Mouse (Mus musculus) forebrain, embryonic 11.5 days (tissue): ENCODE measurements around the gene Fbxo5. TPM values are rescaled to one million over a fixed set of nuclear protein-coding genes. Genes with fewer than 3 reads are reported as not detected.

Experiments
- ATAC-seq: fragments of 200-750 bp; cut with Nextera tagmentation; replicated peaks from 2 replicates; pipeline ENCODE4 v1.8.0; 2017; ENCODE audit warnings: moderate TSS enrichment; ENCODE audit not compliant: low FRiP score
- DNase-seq: peaks from one replicate; pipeline ENCODE4 v3.0.0-alpha.2; 2017; ENCODE audit warnings: low spot score
- H3K27ac ChIP-seq: fragments of 300-500 bp; sonication (generic); 2 replicates; pipeline ENCODE4 v1.5.1; 2014; ENCODE audit warnings: low read depth, low read length
- H3K27me3 ChIP-seq: fragments of 300-500 bp; sonication (generic); 2 replicates; pipeline ENCODE4 v1.6.1; 2014; ENCODE audit warnings: mild to moderate bottlenecking, low read length, mixed read lengths; ENCODE audit not compliant: control insufficient read depth, insufficient read depth
- H3K36me3 ChIP-seq: fragments of 300-500 bp; sonication (generic); 2 replicates; pipeline ENCODE4 v1.6.1; 2014; ENCODE audit warnings: mild to moderate bottlenecking, low read length, moderate library complexity, mixed read lengths; ENCODE audit not compliant: control insufficient read depth, insufficient read depth
- H3K4me1 ChIP-seq: fragments of 300-500 bp; sonication (generic); replicated peaks from 2 replicates; pipeline ENCODE4 v1.6.1; 2014; ENCODE audit warnings: low read length, mixed read lengths; ENCODE audit not compliant: control insufficient read depth, insufficient read depth
- H3K4me2 ChIP-seq: fragments of 300-500 bp; sonication (generic); 2 replicates; pipeline ENCODE4 v1.6.1; 2014; ENCODE audit warnings: low read depth, mild to moderate bottlenecking, low read length, moderate library complexity, mixed read lengths; ENCODE audit not compliant: severe bottlenecking
- H3K4me3 ChIP-seq: fragments of 300-500 bp; sonication (generic); 2 replicates; pipeline ENCODE4 v1.5.1; 2014; ENCODE audit warnings: low read depth, low read length
- H3K9ac ChIP-seq: fragments of 300-500 bp; sonication (generic); 2 replicates; pipeline ENCODE4 v1.6.1; 2014; ENCODE audit warnings: low read length
- H3K9me3 ChIP-seq: fragments of 300-500 bp; sonication (generic); 2 replicates; pipeline ENCODE4 v1.6.1; 2016; ENCODE audit warnings: low read length, mixed read lengths; ENCODE audit not compliant: control insufficient read depth
- WGBS: fragments of 180-500 bp; shearing (Covaris S2); extraction: QIAGEN DNeasy Blood & Tissue Kit; methylation state at CpG from one replicate; pipeline ENCODE4 v1.1.7; 2014; 5-methylcytosine and 5-hydroxymethylcytosine counted together
- polyA plus RNA-seq: library from polyadenylated mRNA; unstranded; fragments of >200 nt; fragmentation: Nextera tagmentation; extraction: Ambion mirVana; gene quantifications from 2 replicates; pipeline ENCODE4 v1.2.1, GENCODE M21; 2014

Fbxo5 gene
- polyA plus RNA-seq, 1 experiment from 2014 or later: 101 TPM

GRCm38 (mm10) chr10:5818772-5819171 lies 13.4 kb upstream of the Fbxo5 start:
- no peak for DNase-seq
- H3K9ac ChIP-seq: no peak overlapping the region
- ATAC-seq: no peak
- no peaks in the 10 kb centered on the region for H3K27me3 ChIP-seq
- WGBS: 95% methylated on average over 3 of the region's 3 CpGs
- H3K4me3 ChIP-seq: no peak overlapping the region
- no peak overlapping the region for H3K4me2 ChIP-seq
- H3K27ac ChIP-seq: no peak overlapping the region
- peaks cover 18% of the 10 kb centered on the region for H3K36me3 ChIP-seq
- H3K4me1 ChIP-seq: peaks cover 2% of the 10 kb centered on the region; the same call in 1 of the 2 replicates
- no peaks in the 10 kb centered on the region for H3K9me3 ChIP-seq

- Histone ChIP-seq H3K36me3 (peaks cover 25% of the 10 kb centered on the region), H3K4me3 (no peak overlapping the region), H3K4me2 (no peak overlapping the region), H3K27me3 (no peaks in the 10 kb centered on the region), H3K4me1 (no peaks in the 10 kb centered on the region), H3K9me3 (no peaks in the 10 kb centered on the region), H3K9ac (no peak overlapping the region), H3K27ac (no peak overlapping the region)
- 98% methylated on average over 2 of the region's 2 CpGs for WGBS
- no peak for ATAC-seq
- DNase-seq: no peak
Observed at GRCm38 (mm10) chr10:5815968-5816367, 10.6 kb upstream of the Fbxo5 start.

GRCm38 (mm10) chr10:5813724-5814123 lies 8.3 kb upstream of the Fbxo5 start:
- no peak overlapping the region for H3K4me3 ChIP-seq
- no peaks in the 10 kb centered on the region for H3K27me3 ChIP-seq
- WGBS: 94% methylated on average over 11 of the region's 11 CpGs
- DNase-seq (no peak), ATAC-seq (no peak)
- H3K9me3 ChIP-seq: no peaks in the 10 kb centered on the region
- H3K4me2 ChIP-seq: no peak overlapping the region
- H3K36me3 ChIP-seq: peaks cover 23% of the 10 kb centered on the region
- H3K9ac ChIP-seq: no peak overlapping the region
- H3K4me1 ChIP-seq: no peaks in the 10 kb centered on the region
- no peak overlapping the region for H3K27ac ChIP-seq

DNA sequence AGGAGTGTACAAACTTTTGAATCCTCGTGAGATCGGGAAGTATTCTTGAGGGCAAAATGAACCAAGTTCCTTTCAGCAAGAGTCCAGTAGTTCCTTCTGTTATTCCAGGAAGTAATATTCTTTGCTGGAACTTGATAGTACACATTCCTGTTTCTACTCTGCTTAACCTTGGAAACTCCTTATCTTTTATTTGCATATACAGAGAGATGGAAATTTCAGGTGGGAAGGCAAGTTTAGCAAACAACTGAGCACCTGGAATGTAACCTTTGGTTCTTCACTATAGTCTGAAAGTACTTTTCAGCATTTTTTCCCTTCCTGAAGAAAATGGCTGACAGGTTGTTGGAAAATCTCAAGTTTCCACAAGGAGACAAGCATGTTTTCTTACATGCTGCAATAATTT lies 2.3 kb upstream of the Fbxo5 start:
- Histone ChIP-seq H3K27ac (no peak overlapping the region), H3K4me2 (no peak overlapping the region), H3K4me3 (no peak overlapping the region), H3K4me1 (peaks cover 3% of the 10 kb centered on the region), H3K9me3 (no peaks in the 10 kb centered on the region), H3K27me3 (no peaks in the 10 kb centered on the region), H3K9ac (no peak overlapping the region), H3K36me3 (peaks cover 6% of the 10 kb centered on the region; the same call in 1 of the 2 replicates)
- 91% methylated on average over 2 of the region's 2 CpGs for WGBS
- ATAC-seq: no peak
- DNase-seq: no peak

- no peak overlapping the region for H3K9ac ChIP-seq
- peaks cover 3% of the 10 kb centered on the region for H3K4me1 ChIP-seq
- peaks cover 3% of the 10 kb centered on the region; the same call in 1 of the 2 replicates for H3K36me3 ChIP-seq
- no peaks in the 10 kb centered on the region for H3K27me3 ChIP-seq
- H3K4me2 ChIP-seq: no peak overlapping the region
- DNase-seq: no peak
- no peak for ATAC-seq
- no peak overlapping the region for H3K27ac ChIP-seq
- WGBS: 75% methylated on average over 4 of the region's 4 CpGs
- no peak overlapping the region for H3K4me3 ChIP-seq
- no peaks in the 10 kb centered on the region for H3K9me3 ChIP-seq
Observed at GRCm38 (mm10) chr10:5806996-5807395, 1.6 kb upstream of the Fbxo5 start.

- Histone ChIP-seq H3K4me1 (peaks cover 3% of the 10 kb centered on the region), H3K27me3 (no peaks in the 10 kb centered on the region), H3K9me3 (no peaks in the 10 kb centered on the region), H3K27ac (peak overlapping the region; percentile 58; the same call in 1 of the 2 replicates), H3K4me3 (peak overlapping the region; percentile 81), H3K9ac (peak overlapping the region; percentile 69), H3K36me3 (peaks cover 5% of the 10 kb centered on the region), H3K4me2 (peak overlapping the region; percentile 47)
- 23% methylated on average over 8 of the region's 8 CpGs for WGBS
- DNase-seq: no peak
- ATAC-seq: 0 out of 2 replicates have a peak, but pooled peaks have one; percentile 2
Observed at GRCm38 (mm10) chr10:5806416-5806815, 1.0 kb upstream of the Fbxo5 start.

GRCm38 (mm10) chr10:5805731-5806307 lies 419 bp upstream of the Fbxo5 start:
- Histone ChIP-seq H3K9me3 (no peaks in the 10 kb centered on the region), H3K27ac (peak overlapping the region; percentile 87), H3K27me3 (no peaks in the 10 kb centered on the region), H3K36me3 (peaks cover 5% of the 10 kb centered on the region), H3K9ac (peak overlapping the region; percentile 69), H3K4me2 (peak overlapping the region; percentile 47), H3K4me3 (peak overlapping the region; percentile 81), H3K4me1 (peaks cover 3% of the 10 kb centered on the region)
- WGBS: under 1% methylated on average over 43 of the region's 43 CpGs
- DNase-seq (peak; percentile 98), ATAC-seq (peak; percentile 91)

GRCm38 (mm10) chr10:5804691-5805156 lies 676 bp downstream of the Fbxo5 start:
- peak; percentile 47 for ATAC-seq
- peak overlapping the region; percentile 81 for H3K4me3 ChIP-seq
- WGBS: 0% methylated on average over 23 of the region's 24 CpGs

DNA sequence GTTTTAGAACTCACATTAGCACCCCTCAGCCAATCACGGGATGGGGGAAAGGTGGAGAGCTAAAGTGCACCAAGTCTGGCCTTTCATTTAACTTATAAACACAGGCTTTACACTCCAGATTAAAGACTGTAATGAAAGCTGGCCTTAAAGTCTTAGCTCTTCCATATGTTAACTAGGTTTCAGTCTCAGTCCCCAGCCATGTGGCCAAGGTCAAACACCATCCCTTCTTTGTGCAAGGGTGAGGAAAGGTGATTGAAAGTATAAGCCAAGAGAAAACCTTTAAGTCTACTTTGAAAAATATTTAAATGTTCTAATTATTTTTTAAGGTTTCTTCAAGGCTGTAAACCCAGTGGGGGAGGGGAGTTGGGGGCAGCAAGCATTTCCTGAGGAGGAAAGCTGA lies 1.7 kb downstream of the Fbxo5 start:
- peak overlapping the region; percentile 67 for H3K9ac ChIP-seq
- peak overlapping the region; percentile 81 for H3K4me3 ChIP-seq
- H3K4me1 ChIP-seq: peaks cover 3% of the 10 kb centered on the region
- H3K4me2 ChIP-seq: peak overlapping the region; percentile 56
- no peaks in the 10 kb centered on the region for H3K9me3 ChIP-seq
- DNase-seq (no peak), ATAC-seq (no peak)
- WGBS: 6% methylated on average over 1 of the region's 1 CpGs
- H3K27ac ChIP-seq: no peak overlapping the region
- H3K36me3 ChIP-seq: peaks cover 8% of the 10 kb centered on the region
- H3K27me3 ChIP-seq: no peaks in the 10 kb centered on the region

More at GRCm38 (mm10) chr10:5804691-5805156, 676 bp downstream of the Fbxo5 start:
- no peaks in the 10 kb centered on the region for H3K9me3 ChIP-seq
- H3K27ac ChIP-seq: peak overlapping the region; percentile 87
- H3K36me3 ChIP-seq: peaks cover 8% of the 10 kb centered on the region
- peak; percentile 81 for DNase-seq
- peaks cover 3% of the 10 kb centered on the region for H3K4me1 ChIP-seq
- peak overlapping the region; percentile 59 for H3K4me2 ChIP-seq
- H3K27me3 ChIP-seq: no peaks in the 10 kb centered on the region
- H3K9ac ChIP-seq: peak overlapping the region; percentile 86
